Mouse (Mus musculus): Measurements from ENCODE around the gene Sec24a.
"Not testable (repeated sequence)": the region's sequence is repeated elsewhere in the genome, so short reads cannot be mapped to it uniquely, and the experiment has no call there.

Gene Sec24a

GRCm38 (mm10) chr11:51681324-51681975 lies 82.0 kb downstream of the Sec24a start:
- DNase-seq = peak; percentile 90

- no peak for DNase-seq
Observed at GRCm38 (mm10) chr11:51679466-51679865, 84.0 kb downstream of the Sec24a start.

GRCm38 (mm10) chr11:51677737-51678418 lies 85.6 kb downstream of the Sec24a start:
- DNase-seq = no peak

GRCm38 (mm10) chr11:51675386-51675785 lies 88.0 kb downstream of the Sec24a start:
- DNase-seq = no peak

GRCm38 (mm10) chr11:51673291-51673690 lies 90.1 kb downstream of the Sec24a start:
- DNase-seq = no peak

- DNase-seq = no peak
Observed at GRCm38 (mm10) chr11:51671376-51671775, 92.1 kb downstream of the Sec24a start.

GRCm38 (mm10) chr11:51670846-51671245 lies 92.6 kb downstream of the Sec24a start:
- DNase-seq = no peak

- DNase-seq = not testable (repeated sequence)
Observed at GRCm38 (mm10) chr11:51664747-51665146, 98.7 kb downstream of the Sec24a start.

GRCm38 (mm10) chr11:51662632-51663031 lies 100.8 kb downstream of the Sec24a start:
- DNase-seq = no peak

GRCm38 (mm10) chr11:51661867-51662365 lies 101.5 kb downstream of the Sec24a start:
- DNase-seq = no peak

GRCm38 (mm10) chr11:51658705-51659104 lies 104.7 kb downstream of the Sec24a start:
- DNase-seq = peak; percentile 35

GRCm38 (mm10) chr11:51658291-51658690 lies 105.1 kb downstream of the Sec24a start:
- no peak for DNase-seq

GRCm38 (mm10) chr11:51656798-51657521 lies 106.5 kb downstream of the Sec24a start:
- DNase-seq = no peak

- DNase-seq = no peak
Observed at GRCm38 (mm10) chr11:51654891-51655290, 108.5 kb downstream of the Sec24a start.

GRCm38 (mm10) chr11:51653736-51654135 lies 109.7 kb downstream of the Sec24a start:
- DNase-seq = no peak

- no peak for DNase-seq
Observed at GRCm38 (mm10) chr11:51652889-51653418, 110.5 kb downstream of the Sec24a start.

- DNase-seq = peak; percentile 79
Observed at GRCm38 (mm10) chr11:51650691-51651515, 112.5 kb downstream of the Sec24a start, which contains the start of the genes N4bp3 and D930048N14Rik. N4bp3 (minus strand) TSS chr11:51650842. D930048N14Rik (plus strand) TSS chr11:51650954.

- DNase-seq = peak; percentile 59
Observed at GRCm38 (mm10) chr11:51650261-51650660, 113.2 kb downstream of the Sec24a start.

- DNase-seq = peak; percentile 42
Observed at GRCm38 (mm10) chr11:51649889-51650199, 113.6 kb downstream of the Sec24a start.

- peak; percentile 21 for DNase-seq
Observed at GRCm38 (mm10) chr11:51649111-51649888, 114.1 kb downstream of the Sec24a start.

GRCm38 (mm10) chr11:51648566-51648965 lies 114.9 kb downstream of the Sec24a start:
- DNase-seq = no peak

All from thymus, postnatal 25 days (tissue).